ENCODE assay signal across 8 mouse cellular contexts in genomic region chr10:11361985-11362692, GRCm38 (mm10). TPM values are rescaled to one million over a fixed set of nuclear protein-coding genes. Genes with fewer than 3 reads are reported as not detected.
A peak's percentile ranks its signal among the peaks of the same experiment; 100 is the strongest.
DNase-seq lines count a peak whose midpoint lies in the region; ATAC-seq and TF ChIP-seq lines count a peak whose summit lies in the region.

No protein-coding gene starts in this region.

- H3K36me3 ChIP-seq in liver, postnatal 0 days (replicated peaks; ENCODE audit: insufficient read depth, low read length): no peaks in the 10 kb centered on the region
- no peaks in the 10 kb centered on the region for H3K36me3 ChIP-seq in hindbrain, postnatal 0 days (ENCODE audit: insufficient read depth, low read length)
- H3K36me3 ChIP-seq in neural tube, embryonic 14.5 days (ENCODE audit: control insufficient read depth, insufficient read depth, low read length): no peaks in the 10 kb centered on the region

- no peaks in the 10 kb centered on the region for H3K4me1 ChIP-seq in liver, postnatal 0 days (ENCODE audit: insufficient read depth)
- H3K4me1 ChIP-seq in hindbrain, postnatal 0 days (ENCODE audit: insufficient read depth, low read length): no peaks in the 10 kb centered on the region
- H3K4me1 ChIP-seq in neural tube, embryonic 14.5 days (ENCODE audit: control insufficient read depth, insufficient read depth, low read length): no peaks in the 10 kb centered on the region

- peak; percentile 70 for TF ChIP-seq CTCF in liver, postnatal 0 days (IDR thresholded peaks at IDR 0.05; ENCODE audit: low read depth)
- peak; percentile 78 for TF ChIP-seq CTCF in hindbrain, postnatal 0 days (IDR thresholded peaks at IDR 0.05; ENCODE audit: low read depth)

- TF ChIP-seq EP300 in liver, postnatal 0 days (IDR thresholded peaks at IDR 0.05; ENCODE audit: low read depth): no peak

- WGBS in liver, postnatal 0 days (ENCODE audit: insufficient replicate concordance): 56% methylated on average over 5 of the region's 5 CpGs
- WGBS in hindbrain, postnatal 0 days: 58% methylated on average over 5 of the region's 5 CpGs
- 60% methylated on average over 5 of the region's 5 CpGs for WGBS in neural tube, embryonic 14.5 days

- H3K27me3 ChIP-seq in liver, postnatal 0 days (ENCODE audit: insufficient read depth, low read length): no peaks in the 10 kb centered on the region
- no peaks in the 10 kb centered on the region for H3K27me3 ChIP-seq in hindbrain, postnatal 0 days (ENCODE audit: insufficient read depth, low read length)
- no peaks in the 10 kb centered on the region for H3K27me3 ChIP-seq in neural tube, embryonic 14.5 days (ENCODE audit: control insufficient read depth, insufficient read depth, low read length)

- H3K4me2 ChIP-seq in liver, postnatal 0 days (ENCODE audit: low read depth, low read length): no peak overlapping the region
- H3K4me2 ChIP-seq in hindbrain, postnatal 0 days (ENCODE audit: low read depth, low read length): no peak overlapping the region
- H3K4me2 ChIP-seq in neural tube, embryonic 14.5 days (ENCODE audit: low read depth, low read length): no peak overlapping the region

- no peak overlapping the region for H3K27ac ChIP-seq in liver, postnatal 0 days (ENCODE audit: low read depth)
- H3K27ac ChIP-seq in hindbrain, postnatal 0 days: no peak overlapping the region
- no peak overlapping the region for H3K27ac ChIP-seq in neural tube, embryonic 14.5 days (ENCODE audit: low read depth, low read length)

- ATAC-seq in liver, postnatal 0 days: no peak
- peak; percentile 59; the same call in 1 of the 2 replicates for ATAC-seq in hindbrain, postnatal 0 days
- peak; percentile 74 for ATAC-seq in neural tube, embryonic 14.5 days (ENCODE audit: low read depth)

- intact Hi-C loops in gastrocnemius, postnatal 14 days (cut with DNase I; ENCODE audit: low total_unique reads): no loop called here

- H3K9ac ChIP-seq in liver, postnatal 0 days (replicated peaks): no peak overlapping the region
- H3K9ac ChIP-seq in hindbrain, postnatal 0 days (replicated peaks; ENCODE audit: low read length): no peak overlapping the region
- no peak overlapping the region for H3K9ac ChIP-seq in neural tube, embryonic 14.5 days (replicated peaks; ENCODE audit: low read depth, low read length)

- no peaks in the 10 kb centered on the region for H3K9me3 ChIP-seq in liver, postnatal 0 days (ENCODE audit: low read length)
- H3K9me3 ChIP-seq in hindbrain, postnatal 0 days (ENCODE audit: low read length): no peaks in the 10 kb centered on the region
- no peaks in the 10 kb centered on the region for H3K9me3 ChIP-seq in neural tube, embryonic 14.5 days (ENCODE audit: control insufficient read depth, low read length)

- peak; percentile 17 for DNase-seq in cerebellum, adult 8-10 months
- no peak for DNase-seq in cerebellum, adult 9-11 months
- no peak for DNase-seq in liver, postnatal 0 days
- no peak for DNase-seq in liver
- peak; percentile 61 to 80 for DNase-seq in cerebellum, postnatal 10 days
- peak; percentile 84 for DNase-seq in hindbrain, postnatal 0 days (ENCODE audit: low spot score)
- no peak for DNase-seq in gastrocnemius, postnatal 14 days

- no peak overlapping the region for H3K4me3 ChIP-seq in liver, postnatal 0 days (ENCODE audit: low read depth, low read length)
- no peak overlapping the region for H3K4me3 ChIP-seq in hindbrain, postnatal 0 days (ENCODE audit: low read length)
- no peak overlapping the region for H3K4me3 ChIP-seq in neural tube, embryonic 14.5 days (ENCODE audit: low read depth, low read length)

RNA-seq across cellular contexts. Expression of gene Epm2a, which starts 18.9 kb away (rescaled TPM):
- polyA plus RNA-seq in liver, postnatal 0 days (2015; fragmentation: Nextera tagmentation; extraction: Ambion mirVana): 0.11 and 0.36 TPM in 2 replicates
- 33.1 and 36.7 TPM in 2 replicates for total RNA-seq in hindbrain, postnatal 0 days (2014; rRNA removed)
- 4.3 and 4.5 TPM in 2 replicates for polyA plus RNA-seq in hindbrain, postnatal 0 days (2015; fragmentation: Nextera tagmentation; extraction: Ambion mirVana)
- polyA plus RNA-seq in neural tube, embryonic 14.5 days (2014; fragmentation: Nextera tagmentation; extraction: Ambion mirVana): 1.9 and 2.5 TPM in 2 replicates
- 10 to 100 TPM; 37.8 to 41.0 TPM for total RNA-seq in gastrocnemius, postnatal 14 days (2021)

Comparison
In these comparisons a context has a peak if more than half of its experiments do, and no peak if none do; other contexts are left out.
1. DNase-seq: peak in cerebellum, adult 8-10 months (single experiment), cerebellum, postnatal 10 days (2 of 2) and hindbrain, postnatal 0 days (single experiment); none in cerebellum, adult 9-11 months (single experiment), liver, postnatal 0 days (single experiment), liver (single experiment) and gastrocnemius, postnatal 14 days (single experiment).